Mouse (Mus musculus) adrenal gland, postnatal 10 days (tissue): Measurements from ENCODE around the gene Rfc2. TPM values are rescaled to one million over a fixed set of nuclear protein-coding genes. Genes with fewer than 3 reads are reported as not detected.
A peak's percentile ranks its signal among the peaks of the same experiment; 100 is the strongest.

Experiments
- DNase-seq: peaks from one replicate; pipeline ENCODE4 v3.0.0; 2021; ENCODE audit warnings: mixed read lengths
- total RNA-seq, 2 experiments: library from RNA; stranded (reverse); gene quantifications; 2 replicates each; pipeline ENCODE4 v1.2.3; 2021

Rfc2 gene
- total RNA-seq, 2 experiments from 2014 or later, result 51.1 to 56.7 TPM

- no peak for DNase-seq
These were observed 15.5 kb upstream of the Rfc2 start for GRCm38 (mm10) chr5:134565696-134566095.

GRCm38 (mm10) chr5:134567445-134567844 lies 13.7 kb upstream of the Rfc2 start:
- no peak for DNase-seq

DNA sequence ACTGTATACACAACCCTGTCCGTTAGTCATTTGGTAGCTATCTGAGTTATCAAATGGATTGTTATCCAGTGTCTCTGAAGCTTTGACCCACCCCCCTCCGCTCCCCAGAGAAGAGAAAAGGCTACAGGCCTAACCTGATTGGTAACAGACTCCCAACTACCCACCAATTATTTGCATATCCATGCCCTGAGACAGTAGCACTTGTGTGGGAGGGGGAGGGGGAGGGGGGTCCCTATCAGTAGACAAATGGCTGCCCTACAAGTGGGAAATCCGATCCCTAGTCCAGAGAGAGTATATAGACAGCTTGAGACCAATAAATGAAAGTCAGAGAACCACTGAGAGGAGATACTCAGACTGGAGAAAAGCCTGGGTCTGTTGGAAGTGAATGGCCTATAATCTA lies 13.1 kb upstream of the Rfc2 start:
- DNase-seq, result no peak

- DNase-seq, result no peak
These were observed 12.1 kb upstream of the Rfc2 start for GRCm38 (mm10) chr5:134568964-134569491.

DNA sequence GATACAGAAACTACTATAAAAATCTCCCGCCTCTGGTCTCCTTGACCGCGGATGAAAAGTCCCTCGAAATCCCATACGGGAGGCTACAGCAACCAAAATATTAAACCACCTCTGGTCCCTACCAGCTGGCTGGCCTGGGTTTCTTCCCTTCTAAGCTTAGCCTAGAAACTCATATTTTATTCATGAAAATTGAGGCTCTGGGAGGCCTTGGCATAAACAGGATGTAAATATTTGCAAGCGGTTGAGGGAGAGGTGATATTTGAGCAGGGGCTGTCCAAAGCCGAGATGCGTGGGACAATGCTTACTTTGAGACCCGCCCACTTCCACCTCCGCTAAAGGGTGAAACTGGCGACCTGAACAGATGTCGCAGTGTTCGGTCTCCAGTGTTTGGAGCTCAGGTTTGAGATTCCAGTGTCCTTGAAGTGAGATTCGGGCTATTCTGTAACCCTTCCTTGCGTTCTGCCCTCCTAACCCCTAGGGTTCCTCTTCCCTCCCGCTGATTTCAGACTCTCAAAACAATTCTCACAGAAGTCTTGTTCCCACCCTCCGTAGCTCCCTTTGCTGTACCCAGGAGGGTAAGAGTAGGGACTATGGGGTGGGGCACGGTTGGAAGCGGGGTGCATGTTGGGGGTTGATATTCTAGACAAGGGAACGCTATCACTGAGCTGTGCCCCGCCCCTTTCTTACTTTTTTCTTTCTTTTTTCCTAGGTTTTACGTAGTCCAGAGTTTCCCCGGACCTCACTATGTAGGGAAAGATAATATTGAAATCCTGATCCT lies 9.2 kb upstream of the Rfc2 start:
- peak; percentile 73 for DNase-seq

- DNase-seq, result peak; percentile 37
These were observed 8.5 kb upstream of the Rfc2 start for GRCm38 (mm10) chr5:134572508-134573214.

GRCm38 (mm10) chr5:134575833-134576232 lies 5.3 kb upstream of the Rfc2 start:
- no peak for DNase-seq

DNA sequence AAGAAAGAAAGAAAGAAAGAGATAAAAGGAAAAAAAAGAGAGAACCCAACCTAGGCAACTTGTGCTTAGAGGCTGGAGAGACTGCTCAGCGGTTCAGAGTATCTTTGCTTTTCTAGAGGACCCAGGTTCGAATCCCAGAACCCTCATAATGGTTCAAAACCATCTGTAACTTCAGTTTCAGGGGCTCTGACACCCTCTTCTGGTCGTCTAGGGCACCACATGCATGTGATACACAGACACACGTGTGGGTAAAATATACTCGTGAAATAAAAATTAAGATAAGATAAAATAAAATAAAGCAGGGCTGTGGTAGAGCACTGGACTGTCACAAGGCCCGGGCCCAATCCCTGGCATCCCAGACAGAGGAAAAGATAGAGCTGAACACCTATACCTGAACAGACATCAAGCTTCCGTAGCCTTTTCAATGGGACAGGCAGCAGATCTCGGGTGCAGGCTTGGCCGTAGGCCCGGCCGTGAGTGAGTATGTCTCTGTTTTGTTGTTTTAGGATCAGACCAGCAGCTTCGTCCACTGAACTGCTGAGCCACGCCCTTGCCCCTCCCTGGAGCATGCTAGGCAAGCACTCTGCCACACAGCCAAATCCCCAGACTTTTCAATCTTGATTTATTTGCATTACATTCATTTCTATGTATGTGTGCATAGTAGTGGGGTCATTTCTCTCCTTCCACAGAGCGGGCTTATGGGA lies 4.5 kb upstream of the Rfc2 start:
- no peak for DNase-seq

- DNase-seq, result no peak
These were observed 3.6 kb upstream of the Rfc2 start for GRCm38 (mm10) chr5:134577534-134577933.

DNA sequence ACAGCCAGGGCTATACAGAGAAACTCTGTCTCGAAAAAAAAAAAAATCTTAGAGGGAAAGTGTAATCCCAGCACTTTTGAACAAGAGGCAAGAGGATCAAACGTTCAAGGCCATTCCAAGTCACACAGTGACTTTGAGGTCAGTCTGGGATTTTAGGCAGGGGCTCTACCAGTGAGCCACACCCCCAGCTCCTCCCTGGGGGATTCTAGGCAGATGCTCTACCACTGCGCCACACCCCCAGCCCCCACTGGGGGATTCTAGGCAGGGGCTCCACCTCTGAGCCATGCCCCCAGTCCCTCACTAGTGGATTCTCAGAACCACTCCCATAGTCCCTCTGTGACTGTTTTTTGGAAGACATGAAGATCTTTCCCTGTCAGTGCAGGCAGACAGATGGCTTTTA lies 2.0 kb upstream of the Rfc2 start:
- no peak for DNase-seq

GRCm38 (mm10) chr5:134582221-134582907 lies 1.2 kb downstream of the Rfc2 start:
- peak; percentile 97 for DNase-seq

GRCm38 (mm10) chr5:134583006-134583883 lies 2.1 kb downstream of the Rfc2 start:
- DNase-seq, result no peak

DNA sequence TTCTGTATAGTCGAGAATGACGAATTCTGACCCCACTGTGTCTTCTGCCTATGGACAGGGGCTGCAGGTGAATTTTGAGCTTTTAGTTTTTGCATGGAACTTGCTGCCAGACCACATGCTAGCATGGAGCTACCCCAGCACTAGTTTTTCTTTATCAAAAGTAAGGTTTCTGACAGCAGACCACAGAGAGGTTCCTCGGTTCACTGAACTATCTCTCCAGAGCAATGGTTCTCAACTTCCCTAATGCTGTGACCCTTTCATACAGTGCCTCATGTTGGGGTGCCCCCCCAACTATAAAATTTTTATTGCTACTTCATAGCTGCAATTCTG lies 2.7 kb downstream of the Rfc2 start:
- no peak for DNase-seq

DNA sequence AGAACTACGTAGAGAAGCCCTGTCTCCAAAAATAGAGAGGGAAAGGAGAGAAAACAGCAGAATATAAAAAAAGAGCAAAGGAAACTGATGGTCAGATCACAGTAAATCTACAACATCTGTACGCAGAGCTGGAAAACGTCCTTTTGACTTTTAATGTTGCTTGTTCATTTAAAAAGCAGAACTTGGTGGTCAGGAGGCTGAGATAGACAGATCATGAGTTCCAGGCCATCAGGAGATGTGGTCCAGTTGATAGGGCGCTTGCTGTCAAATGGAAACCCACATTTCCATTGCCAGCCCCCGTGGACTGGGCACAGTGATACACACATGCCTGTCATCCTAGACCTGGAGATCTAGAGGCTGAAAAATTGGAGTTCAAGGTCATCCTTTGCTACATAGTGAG lies 3.6 kb downstream of the Rfc2 start:
- DNase-seq, result no peak

DNA sequence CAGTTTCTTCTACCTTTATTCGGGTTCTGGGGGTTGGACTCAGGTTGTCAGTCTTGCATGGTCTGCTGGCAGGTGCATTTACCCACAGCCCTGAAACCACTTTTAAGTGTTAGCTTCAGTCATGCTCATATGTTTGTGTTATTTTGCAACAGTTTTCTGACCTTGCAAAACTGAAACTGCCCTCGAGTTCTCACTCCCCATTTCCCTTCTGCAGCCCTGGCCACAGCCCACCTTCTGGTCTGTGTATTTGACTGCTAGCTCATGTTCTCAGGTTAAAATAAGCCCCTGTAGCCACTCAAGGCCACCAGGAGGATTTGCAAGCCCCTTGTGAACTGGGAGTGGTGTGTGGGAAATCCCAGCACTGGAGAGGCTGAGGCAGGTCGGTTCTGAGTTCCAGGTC lies 8.7 kb downstream of the Rfc2 start:
- DNase-seq, result no peak

GRCm38 (mm10) chr5:134592026-134592581 lies 10.9 kb downstream of the Rfc2 start:
- DNase-seq, result peak; percentile 45

- DNase-seq, result no peak
These were observed 11.9 kb downstream of the Rfc2 start for GRCm38 (mm10) chr5:134593093-134593492.

GRCm38 (mm10) chr5:134597711-134598110 lies 16.5 kb downstream of the Rfc2 start:
- DNase-seq, result no peak

DNA sequence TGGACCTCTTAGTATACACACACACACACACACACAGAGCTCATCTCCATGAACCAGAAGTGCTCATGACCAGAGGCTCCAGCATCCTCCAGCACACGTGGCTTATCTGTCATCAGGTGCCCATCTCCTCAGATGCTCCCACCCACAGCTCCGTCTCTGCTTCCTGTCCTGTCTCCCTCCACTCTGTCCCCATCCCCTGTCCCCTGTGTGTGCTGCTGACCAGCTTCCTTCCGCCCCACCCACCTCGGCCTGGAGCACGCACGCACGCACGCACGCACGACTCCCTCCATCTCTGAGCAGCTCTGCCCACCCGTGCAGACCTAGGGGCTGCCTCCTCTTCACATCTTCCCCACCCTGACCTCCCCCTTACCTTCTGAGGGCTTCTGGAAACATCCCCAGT lies 23.2 kb downstream of the Rfc2 start:
- DNase-seq, result no peak

DNA sequence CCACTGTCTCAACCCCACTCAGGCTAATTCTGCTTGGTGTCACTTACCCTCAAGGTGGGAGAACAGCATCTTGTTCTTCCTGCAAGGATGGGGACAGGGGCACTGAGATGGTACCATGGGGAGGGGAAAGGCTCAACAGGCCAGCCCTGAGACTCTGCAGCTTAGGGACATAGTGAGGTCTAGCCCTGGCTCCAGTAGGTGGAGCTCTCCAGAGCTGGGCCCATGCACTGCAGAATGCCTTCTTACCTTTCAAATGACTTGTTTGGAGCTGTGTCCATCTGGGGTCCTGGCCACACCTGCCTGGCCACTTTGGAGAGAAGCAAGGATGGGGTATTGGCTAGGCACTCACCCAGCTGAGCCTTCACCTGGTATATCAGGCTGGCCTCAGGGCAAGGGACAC lies 25.1 kb downstream of the Rfc2 start:
- DNase-seq, result no peak

GRCm38 (mm10) chr5:134607121-134607520 lies 26.0 kb downstream of the Rfc2 start:
- no peak for DNase-seq
